Mouse (Mus musculus) hindbrain, embryonic 16.5 days (tissue): ENCODE results near the gene Sipa1l3. TPM values are rescaled to one million over a fixed set of nuclear protein-coding genes. Genes with fewer than 3 reads are reported as not detected.
A peak's percentile ranks its signal among the peaks of the same experiment; 100 is the strongest.

Experiments used
- ATAC-seq: fragments of 200-750 bp; cut with Nextera tagmentation; 2 replicates; pipeline ENCODE4 v1.8.0; 2017; ENCODE audit warnings: moderate TSS enrichment, moderate library complexity
- H3K27ac ChIP-seq: fragments of 300-500 bp; sonication (generic); 2 replicates; pipeline ENCODE4 v1.5.1; 2014; ENCODE audit warnings: low read depth, mild to moderate bottlenecking, control low read depth, low read length, moderate library complexity
- H3K27me3 ChIP-seq: fragments of 300-500 bp; sonication (generic); replicated peaks from 2 replicates; pipeline ENCODE4 v1.6.1; 2014; ENCODE audit warnings: low read length; ENCODE audit not compliant: control insufficient read depth, insufficient read depth
- H3K36me3 ChIP-seq: fragments of 300-500 bp; sonication (generic); 2 replicates; pipeline ENCODE4 v1.6.1; 2014; ENCODE audit warnings: mild to moderate bottlenecking, low read length, moderate library complexity, mixed read lengths; ENCODE audit not compliant: control insufficient read depth, insufficient read depth
- H3K4me1 ChIP-seq: fragments of 300-500 bp; sonication (generic); 2 replicates; pipeline ENCODE4 v1.6.1; 2014; ENCODE audit warnings: low read depth, low read length; ENCODE audit not compliant: control insufficient read depth, insufficient read depth
- H3K4me2 ChIP-seq: fragments of 300-500 bp; sonication (generic); 2 replicates; pipeline ENCODE4 v1.6.1; 2014; ENCODE audit warnings: mild to moderate bottlenecking, low read length, control low read depth, moderate library complexity
- H3K4me3 ChIP-seq: fragments of 300-500 bp; sonication (generic); 2 replicates; pipeline ENCODE4 v1.5.1; 2014; ENCODE audit warnings: mild to moderate bottlenecking, low read length, control low read depth, moderate library complexity
- H3K9ac ChIP-seq: fragments of 300-500 bp; sonication (generic); 2 replicates; pipeline ENCODE4 v1.6.1; 2014; ENCODE audit warnings: low read depth, mild to moderate bottlenecking, control low read depth, low read length, moderate library complexity
- H3K9me3 ChIP-seq: fragments of 300-500 bp; sonication (generic); 2 replicates; pipeline ENCODE4 v1.6.1; 2014; ENCODE audit warnings: mild to moderate bottlenecking, low read length, moderate library complexity; ENCODE audit not compliant: control insufficient read depth
- WGBS: fragments of 180-500 bp; shearing (Covaris S2); extraction: QIAGEN DNeasy Blood & Tissue Kit; methylation state at CpG from one replicate; pipeline ENCODE4 v1.1.7; 2014; 5-methylcytosine and 5-hydroxymethylcytosine counted together
- polyA plus RNA-seq: library from polyadenylated mRNA; unstranded; fragments of >200 nt; fragmentation: Nextera tagmentation; extraction: Ambion mirVana; gene quantifications from 2 replicates; pipeline ENCODE4 v1.2.1, GENCODE M21; 2015

Sipa1l3 gene
- polyA plus RNA-seq, 1 experiment from 2014 or later = 23.1 TPM

DNA sequence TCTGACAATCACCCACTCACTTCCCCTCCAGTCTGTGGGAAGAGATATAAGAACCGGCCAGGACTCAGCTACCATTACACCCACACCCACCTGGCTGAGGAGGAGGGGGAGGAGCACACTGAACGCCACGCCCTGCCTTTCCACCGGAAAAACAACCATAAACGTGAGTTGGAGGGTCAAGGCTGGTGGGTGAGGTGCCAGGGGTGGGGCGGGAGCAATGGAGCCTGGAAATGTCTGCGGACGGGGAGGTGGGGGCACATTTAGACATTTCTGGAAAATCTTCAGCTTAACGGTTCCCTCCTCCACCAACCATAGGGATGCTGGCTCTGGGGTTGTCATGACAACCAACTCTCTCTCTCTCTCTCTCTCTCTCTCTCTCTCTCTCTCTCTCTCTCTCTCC lies 205.4 kb downstream of the Sipa1l3 start:
- no peak overlapping the region for H3K4me3 ChIP-seq
- H3K9me3 ChIP-seq = no peaks in the 10 kb centered on the region
- 20% methylated on average over 9 of the region's 9 CpGs for WGBS
- peaks cover 7% of the 10 kb centered on the region; the same call in 1 of the 2 replicates for H3K36me3 ChIP-seq
- peaks cover 67% of the 10 kb centered on the region for H3K4me1 ChIP-seq
- no peaks in the 10 kb centered on the region for H3K27me3 ChIP-seq
- H3K9ac ChIP-seq = no peak overlapping the region
- no peak for ATAC-seq
- H3K4me2 ChIP-seq = peak overlapping the region; percentile 40
- peak overlapping the region; percentile 26; the same call in 1 of the 2 replicates for H3K27ac ChIP-seq

DNA sequence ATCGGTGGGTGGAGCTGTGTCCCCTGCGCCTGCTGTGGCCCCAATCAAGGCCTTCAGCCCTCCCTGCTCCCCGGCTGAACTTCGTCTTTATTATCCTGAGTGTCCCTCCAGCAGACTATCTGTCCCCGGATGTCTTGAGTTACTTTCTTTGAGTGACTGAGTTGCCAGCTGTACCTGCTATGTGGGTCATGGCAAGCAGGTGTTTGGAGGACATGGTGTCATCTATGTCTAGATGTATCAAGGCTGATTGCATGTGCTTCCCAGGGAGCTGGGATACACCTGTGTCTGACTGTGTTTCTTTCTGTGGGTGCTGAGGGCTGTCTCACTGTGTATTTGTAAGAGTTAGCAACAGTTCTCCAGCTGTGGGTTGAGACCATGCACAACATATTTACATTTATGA lies 208.7 kb downstream of the Sipa1l3 start:
- 6% methylated on average over 5 of the region's 5 CpGs for WGBS
- peaks cover 7% of the 10 kb centered on the region; the same call in 1 of the 2 replicates for H3K36me3 ChIP-seq
- peak overlapping the region; percentile 73 for H3K4me3 ChIP-seq
- peaks cover 55% of the 10 kb centered on the region for H3K4me1 ChIP-seq
- peak overlapping the region; percentile 83 for H3K4me2 ChIP-seq
- ATAC-seq = no peak
- peak overlapping the region; percentile 81 for H3K9ac ChIP-seq
- H3K27me3 ChIP-seq = no peaks in the 10 kb centered on the region
- H3K9me3 ChIP-seq = no peaks in the 10 kb centered on the region
- no peak overlapping the region for H3K27ac ChIP-seq

DNA sequence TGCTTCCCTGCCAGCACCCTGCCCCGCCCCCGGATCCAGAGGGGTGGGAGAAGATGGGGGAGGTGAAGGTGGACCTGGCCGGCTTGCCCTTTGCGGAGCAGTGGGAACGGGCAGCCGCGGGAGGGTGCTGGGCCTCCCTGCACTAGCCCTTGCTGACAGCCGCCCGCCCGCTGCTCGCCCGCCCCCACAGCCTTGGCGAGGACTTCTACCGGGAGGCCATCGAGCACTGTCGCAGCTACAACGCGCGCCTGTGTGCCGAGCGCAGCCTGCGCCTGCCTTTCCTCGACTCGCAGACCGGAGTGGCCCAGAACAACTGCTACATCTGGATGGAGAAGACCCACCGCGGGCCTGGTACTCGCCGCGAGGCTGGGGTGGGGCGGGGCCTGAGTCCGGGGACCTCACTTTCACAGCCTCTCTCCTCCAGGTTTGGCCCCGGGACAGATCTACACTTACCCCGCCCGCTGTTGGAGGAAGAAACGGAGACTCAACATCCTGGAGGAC lies 209.2 kb downstream of the Sipa1l3 start:
- peak overlapping the region; percentile 52; the same call in 1 of the 2 replicates for H3K27ac ChIP-seq
- WGBS = 1% methylated on average over 36 of the region's 36 CpGs

DNA sequence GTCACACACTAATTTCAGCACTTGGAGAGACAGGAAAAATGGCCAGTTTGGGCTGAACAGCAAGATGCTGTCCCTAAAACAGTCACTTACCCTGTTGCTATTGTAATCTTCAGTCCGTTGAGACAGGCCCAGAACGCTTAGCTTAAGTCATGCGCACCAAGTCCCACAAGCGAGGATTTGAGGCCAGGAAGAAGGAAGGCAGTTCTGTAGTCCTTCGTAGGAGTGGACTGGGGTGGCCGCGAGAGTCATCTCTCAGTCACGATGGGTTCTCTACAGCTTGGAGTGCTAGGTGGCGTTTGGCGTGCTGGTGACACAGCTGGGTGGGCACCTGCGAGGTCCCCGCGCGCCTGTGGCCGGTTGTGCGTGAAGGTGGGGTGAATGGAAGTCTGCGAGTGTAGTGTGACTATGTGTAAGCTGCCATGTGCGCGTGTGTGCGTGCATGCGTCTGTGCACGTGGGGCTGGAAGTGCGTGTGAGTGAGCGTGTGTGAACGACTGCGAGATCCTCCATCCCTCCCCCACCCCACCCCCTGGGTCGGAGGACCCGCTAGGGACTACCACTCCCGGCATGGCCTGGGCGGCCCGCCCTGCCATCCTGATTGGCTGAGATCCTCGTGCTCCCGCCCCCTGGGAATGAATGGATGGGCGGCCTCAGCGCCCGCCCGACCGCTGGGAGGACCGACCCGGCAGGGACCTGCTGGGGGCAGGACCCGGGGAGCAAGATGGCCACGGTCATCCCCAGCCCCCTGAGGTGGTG lies 210.9 kb downstream of the Sipa1l3 start:
- peak; percentile 78 for ATAC-seq
- Histone ChIP-seq H3K4me2 (peak overlapping the region; percentile 83), H3K27me3 (no peaks in the 10 kb centered on the region), H3K4me1 (peaks cover 34% of the 10 kb centered on the region), H3K9me3 (no peaks in the 10 kb centered on the region), H3K27ac (peak overlapping the region; percentile 71), H3K36me3 (peaks cover 7% of the 10 kb centered on the region; the same call in 1 of the 2 replicates), H3K9ac (peak overlapping the region; percentile 81), H3K4me3 (peak overlapping the region; percentile 73)
- under 1% methylated on average over 39 of the region's 42 CpGs for WGBS

More for the DNA sequence above, 209.2 kb downstream of the Sipa1l3 start:
- Histone ChIP-seq H3K4me3 (peak overlapping the region; percentile 73), H3K9me3 (no peaks in the 10 kb centered on the region), H3K27me3 (no peaks in the 10 kb centered on the region), H3K4me2 (peak overlapping the region; percentile 83), H3K9ac (peak overlapping the region; percentile 81), H3K4me1 (peaks cover 51% of the 10 kb centered on the region), H3K36me3 (peaks cover 7% of the 10 kb centered on the region; the same call in 1 of the 2 replicates)
- ATAC-seq = no peak

DNA sequence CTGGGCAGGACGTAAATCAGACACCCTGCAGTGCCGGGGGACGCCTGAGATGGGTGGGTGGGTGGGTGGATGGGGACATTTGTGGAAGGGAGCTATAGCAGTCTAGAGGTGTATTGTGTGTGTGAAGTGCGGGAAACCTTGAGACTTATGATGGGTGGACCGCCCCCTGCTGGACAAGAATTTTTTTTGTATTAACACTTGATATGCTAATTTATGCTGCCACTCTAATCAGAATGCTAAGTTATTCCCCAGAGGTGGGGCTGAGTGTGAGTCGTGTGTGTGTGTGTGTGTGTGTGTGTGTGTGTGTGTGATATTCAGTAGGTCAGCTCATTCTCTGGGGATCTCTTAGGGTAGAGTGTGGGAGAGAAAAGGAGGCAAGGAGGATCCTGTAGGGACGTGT lies 211.8 kb downstream of the Sipa1l3 start:
- Histone ChIP-seq H3K36me3 (peaks cover 4% of the 10 kb centered on the region; the same call in 1 of the 2 replicates), H3K9ac (no peak overlapping the region), H3K27ac (no peak overlapping the region; the same call in none of the 2 replicates), H3K4me3 (peak overlapping the region; percentile 73), H3K27me3 (no peaks in the 10 kb centered on the region), H3K4me2 (peak overlapping the region; percentile 83), H3K9me3 (no peaks in the 10 kb centered on the region), H3K4me1 (peaks cover 32% of the 10 kb centered on the region)
- WGBS = 24% methylated on average over 7 of the region's 7 CpGs
- no peak for ATAC-seq

DNA sequence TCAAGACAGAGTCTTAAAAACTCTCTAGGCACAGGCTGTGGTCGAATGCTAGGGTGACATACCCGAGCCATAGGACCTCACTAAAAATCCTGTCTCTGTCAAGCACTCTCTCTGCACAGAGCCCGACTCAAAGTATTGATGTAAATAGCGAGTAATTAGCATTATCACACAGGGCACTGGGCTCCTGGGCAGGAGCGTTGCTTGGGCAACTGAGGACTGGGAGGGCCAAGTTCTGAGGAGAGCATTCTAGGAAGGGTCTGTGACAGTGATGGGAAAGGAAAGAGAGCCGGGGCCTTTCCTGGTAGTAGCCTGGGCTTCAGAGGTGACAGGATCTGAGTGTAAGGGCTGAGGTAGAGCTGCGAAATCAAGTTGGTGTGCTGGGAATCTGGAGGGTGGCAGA lies 212.3 kb downstream of the Sipa1l3 start:
- Histone ChIP-seq H3K4me3 (peak overlapping the region; percentile 75), H3K9me3 (no peaks in the 10 kb centered on the region), H3K36me3 (no peaks in the 10 kb centered on the region), H3K9ac (peak overlapping the region; percentile 24; the same call in 1 of the 2 replicates), H3K4me2 (peak overlapping the region; percentile 83), H3K4me1 (peaks cover 32% of the 10 kb centered on the region), H3K27me3 (no peaks in the 10 kb centered on the region), H3K27ac (peak overlapping the region; percentile 79)
- ATAC-seq = no peak
- WGBS = 23% methylated on average over 7 of the region's 7 CpGs

DNA sequence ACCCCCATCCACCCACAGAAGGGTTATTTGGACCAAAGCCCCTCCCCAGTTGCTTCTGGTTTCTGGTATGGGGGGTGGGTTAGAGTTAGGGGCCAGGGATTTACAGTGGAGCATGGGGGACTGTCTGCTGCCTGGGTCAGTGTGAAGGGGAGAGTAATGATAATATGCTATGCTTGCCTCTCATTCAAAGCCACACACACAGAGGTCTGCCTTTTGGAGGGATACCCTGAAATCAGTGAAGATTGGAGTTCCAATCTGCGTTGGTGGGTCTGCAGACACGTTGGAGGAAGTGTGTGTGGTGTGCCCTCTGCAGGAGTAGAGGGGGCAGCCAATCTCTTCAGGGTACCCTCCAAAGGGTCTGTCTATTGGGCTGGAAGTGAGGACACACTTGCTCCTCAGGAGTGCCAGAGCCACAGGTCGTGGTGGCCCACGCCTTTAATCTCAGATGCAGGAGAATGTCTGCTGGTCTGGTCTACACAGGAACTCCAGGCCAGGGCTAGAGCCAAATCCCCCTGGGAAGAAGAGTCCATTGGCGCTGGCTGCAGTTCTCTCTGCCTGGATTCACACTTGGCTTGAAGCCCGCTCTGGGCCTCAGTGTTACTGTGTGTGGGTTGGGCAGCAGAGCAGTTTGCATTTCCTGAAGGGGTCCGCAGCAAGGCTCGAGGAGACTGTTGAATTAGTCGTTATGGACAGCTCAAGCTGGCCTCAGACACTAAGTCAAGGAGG lies 213.0 kb downstream of the Sipa1l3 start:
- 11% methylated on average over 8 of the region's 9 CpGs for WGBS
- Histone ChIP-seq H3K27me3 (no peaks in the 10 kb centered on the region), H3K9me3 (no peaks in the 10 kb centered on the region), H3K36me3 (no peaks in the 10 kb centered on the region), H3K27ac (peak overlapping the region; percentile 79), H3K4me1 (peaks cover 32% of the 10 kb centered on the region), H3K4me3 (peak overlapping the region; percentile 75), H3K4me2 (peak overlapping the region; percentile 83), H3K9ac (peak overlapping the region; percentile 87)
- ATAC-seq = no peak

DNA sequence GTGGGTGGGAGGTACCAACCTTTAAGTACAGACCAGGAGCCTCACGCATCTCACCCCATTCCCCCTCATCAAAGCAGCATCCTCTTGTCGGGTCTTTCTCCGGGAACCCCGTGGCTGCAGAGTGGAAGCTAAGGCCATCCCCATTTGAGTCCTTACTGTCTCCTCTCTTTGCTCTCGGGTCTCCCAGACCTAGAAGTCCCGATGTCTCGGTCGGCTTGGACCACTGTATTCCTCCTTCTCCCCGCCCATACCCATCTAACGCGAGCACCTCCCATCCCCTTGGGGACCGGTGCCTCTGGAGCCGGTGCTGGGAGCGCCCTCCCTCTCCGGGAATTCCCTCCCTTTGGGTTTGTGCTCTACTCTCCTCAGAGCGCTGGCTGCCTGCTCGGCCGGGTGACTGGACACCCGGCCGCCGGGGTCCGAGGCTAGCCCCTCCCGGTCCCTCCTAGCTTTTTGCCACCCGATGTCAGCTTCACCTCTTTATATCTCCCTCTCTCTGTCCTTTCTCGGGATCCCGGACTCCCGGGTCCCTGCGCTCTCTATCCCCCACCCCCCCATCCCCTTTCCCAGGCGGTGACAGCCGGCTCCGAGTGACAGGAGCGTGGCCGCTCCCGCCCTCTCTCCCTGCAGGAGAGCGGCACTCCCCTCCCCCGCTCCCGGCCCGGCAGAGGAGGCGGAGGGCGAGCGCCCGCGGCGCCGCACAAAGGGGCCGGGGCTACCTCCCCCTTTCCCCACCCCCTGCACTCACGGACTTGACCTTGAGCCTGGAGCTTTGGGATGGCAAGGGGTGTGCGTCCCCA lies 213.8 kb downstream of the Sipa1l3 start:
- no peak for ATAC-seq
- Histone ChIP-seq H3K9me3 (no peaks in the 10 kb centered on the region), H3K36me3 (no peaks in the 10 kb centered on the region), H3K27me3 (no peaks in the 10 kb centered on the region), H3K9ac (peak overlapping the region; percentile 87), H3K4me2 (peak overlapping the region; percentile 83), H3K4me1 (peaks cover 27% of the 10 kb centered on the region), H3K4me3 (peak overlapping the region; percentile 75), H3K27ac (peak overlapping the region; percentile 79)
- 0% methylated on average over 48 of the region's 48 CpGs for WGBS
